Mouse (Mus musculus): Measurements from ENCODE around the gene Trim8.

- TF ChIP-seq POLR2A (IDR thresholded peaks at IDR 0.05; ENCODE audit: low read depth, low read length) (no peak), CTCF (IDR thresholded peaks at IDR 0.05; ENCODE audit: borderline replicate concordance, insufficient read depth, low read length) (no peak)
Measured at GRCm38 (mm10) chr19:46479306-46480075, 22.0 kb upstream of the Trim8 start.
